Mouse (Mus musculus) heart, postnatal 0 days (tissue): ENCODE measurements around the gene Entpd3.

Experiments used
- CTCF ChIP-seq: IDR thresholded peaks from 2 replicates; pipeline ENCODE4 v1.5.1; 2016; ENCODE audit warnings: antibody characterized with exemption, control low read depth, low read depth
- EP300 ChIP-seq: IDR thresholded peaks from 2 replicates; pipeline ENCODE4 v1.6.1; 2016; ENCODE audit warnings: antibody characterized with exemption, low read depth

GRCm38 (mm10) chr9:120491509-120491908, 48.1 kb upstream of the Entpd3 start:
- TF ChIP-seq CTCF (peak; percentile 12; the same call in 1 of the 2 replicates), EP300 (no peak)
